Mouse (Mus musculus) midbrain, embryonic 16.5 days (tissue): Measurements from ENCODE around the gene Olfr1247. TPM values are rescaled to one million over a fixed set of nuclear protein-coding genes. Genes with fewer than 3 reads are reported as not detected.
"Not testable (repeated sequence)": the region's sequence is repeated elsewhere in the genome, so short reads cannot be mapped to it uniquely, and the experiment has no call there.

Source experiments
- ATAC-seq: fragments of 200-750 bp; cut with Nextera tagmentation; 2 replicates; pipeline ENCODE4 v1.8.0; 2017; ENCODE audit warnings: moderate TSS enrichment
- H3K27ac ChIP-seq: fragments of 300-500 bp; sonication (generic); 2 replicates; pipeline ENCODE4 v1.5.1; 2014; ENCODE audit warnings: mild to moderate bottlenecking, low read length, mixed read lengths
- H3K27me3 ChIP-seq: fragments of 300-500 bp; sonication (generic); 2 replicates; pipeline ENCODE4 v1.6.1; 2014; ENCODE audit warnings: low read depth, low read length, mixed read lengths; ENCODE audit not compliant: control insufficient read depth, insufficient read depth
- H3K36me3 ChIP-seq: fragments of 300-500 bp; sonication (generic); 2 replicates; pipeline ENCODE4 v1.6.1; 2014; ENCODE audit warnings: mild to moderate bottlenecking, low read length, moderate library complexity, mixed read lengths; ENCODE audit not compliant: control insufficient read depth, insufficient read depth
- H3K4me1 ChIP-seq: fragments of 300-500 bp; sonication (generic); 2 replicates; pipeline ENCODE4 v1.6.1; 2014; ENCODE audit warnings: mild to moderate bottlenecking, low read length, mixed read lengths; ENCODE audit not compliant: control insufficient read depth, insufficient read depth
- H3K4me2 ChIP-seq: fragments of 300-500 bp; sonication (generic); 2 replicates; pipeline ENCODE4 v1.6.1; 2014; ENCODE audit warnings: mild to moderate bottlenecking, low read length, mixed read lengths
- H3K4me3 ChIP-seq: fragments of 300-500 bp; sonication (generic); 2 replicates; pipeline ENCODE4 v1.5.1; 2014; ENCODE audit warnings: low read depth, mild to moderate bottlenecking, low read length, moderate library complexity, mixed read lengths
- H3K9ac ChIP-seq: fragments of 300-500 bp; sonication (generic); 2 replicates; pipeline ENCODE4 v1.6.1; 2014; ENCODE audit warnings: low read depth, low read length, mixed read lengths
- H3K9me3 ChIP-seq: fragments of 300-500 bp; sonication (generic); replicated peaks from 2 replicates; pipeline ENCODE4 v1.6.1; 2014; ENCODE audit warnings: mild to moderate bottlenecking, low read length, mixed read lengths; ENCODE audit not compliant: control insufficient read depth, poor library complexity, severe bottlenecking
- WGBS: fragments of 180-500 bp; shearing (Covaris S2); extraction: QIAGEN DNeasy Blood & Tissue Kit; methylation state at CpG from one replicate; pipeline ENCODE4 v1.1.7; 2014; 5-methylcytosine and 5-hydroxymethylcytosine counted together
- polyA plus RNA-seq: library from polyadenylated mRNA; unstranded; fragments of >200 nt; fragmentation: Nextera tagmentation; extraction: Ambion mirVana; gene quantifications from 2 replicates; pipeline ENCODE4 v1.2.1, GENCODE M21; 2015

Gene Olfr1247
- not detected in 2 replicates for polyA plus RNA-seq

DNA sequence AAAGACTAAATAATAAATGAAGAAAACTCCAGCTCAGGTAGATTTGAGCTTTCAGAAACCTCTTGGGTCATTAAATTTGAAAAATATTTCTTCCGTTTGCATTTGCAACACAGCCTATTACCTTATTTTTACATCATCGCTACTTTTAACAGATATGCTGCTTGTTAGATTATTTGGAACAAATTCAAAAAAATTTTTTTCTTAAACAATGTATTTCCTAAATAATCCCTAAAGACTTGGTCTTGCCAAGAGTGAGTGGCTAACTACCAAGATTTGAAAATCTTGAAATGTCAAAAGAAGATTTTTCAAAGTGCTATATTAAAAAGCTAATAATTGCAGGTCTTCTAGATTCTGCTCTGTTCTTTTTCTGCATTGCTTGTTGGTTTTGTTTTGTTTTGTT is at the start of gene Olfr1247:
Gene Olfr1247 (minus strand): TSS at position 101 of the 400 bp plus-strand sequence.
- ATAC-seq: no peak
- Histone ChIP-seq H3K27ac (no peak within 1 kb of the TSS), H3K4me2 (no peak within 1 kb of the TSS), H3K36me3 (no peaks in the 10 kb centered on the region), H3K4me3 (no peak within 1 kb of the TSS), H3K4me1 (no peaks in the 10 kb centered on the region), H3K27me3 (no peaks in the 10 kb centered on the region), H3K9me3 (no peaks in the 10 kb centered on the region), H3K9ac (no peak within 1 kb of the TSS)
- WGBS: 95% methylated on average over 2 of the region's 2 CpGs

DNA sequence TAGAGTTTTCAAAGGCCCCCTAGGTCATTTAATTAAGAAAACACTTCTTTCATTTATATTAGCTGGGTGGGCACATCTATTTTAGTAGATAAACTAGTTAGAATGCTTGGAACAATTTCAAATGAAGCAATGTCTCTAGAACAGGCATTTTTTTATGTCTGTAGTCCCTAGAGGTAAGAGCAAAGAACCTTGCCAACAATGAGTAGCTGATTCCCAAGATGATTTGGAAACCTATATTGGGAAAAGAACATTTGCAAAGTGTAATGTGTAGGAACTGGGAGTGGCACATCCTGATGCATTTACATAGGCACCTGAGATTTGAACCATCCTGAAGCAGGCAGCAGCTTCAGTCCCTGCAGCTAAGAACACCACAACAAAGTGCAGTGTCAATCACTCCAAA is 47.4 kb upstream of the Olfr1247 start, which contains the start of gene Olfr1250:
Gene Olfr1250 (minus strand): TSS at position 101 of the 400 bp plus-strand sequence.
- no peak within 1 kb of the TSS for H3K4me3 ChIP-seq
- H3K36me3 ChIP-seq: no peaks in the 10 kb centered on the region
- no peak for ATAC-seq
- H3K27ac ChIP-seq: no peak within 1 kb of the TSS
- H3K9me3 ChIP-seq: no peaks in the 10 kb centered on the region
- H3K9ac ChIP-seq: no peak within 1 kb of the TSS
- no peak within 1 kb of the TSS for H3K4me2 ChIP-seq
- no peaks in the 10 kb centered on the region for H3K27me3 ChIP-seq
- no peaks in the 10 kb centered on the region for H3K4me1 ChIP-seq

DNA sequence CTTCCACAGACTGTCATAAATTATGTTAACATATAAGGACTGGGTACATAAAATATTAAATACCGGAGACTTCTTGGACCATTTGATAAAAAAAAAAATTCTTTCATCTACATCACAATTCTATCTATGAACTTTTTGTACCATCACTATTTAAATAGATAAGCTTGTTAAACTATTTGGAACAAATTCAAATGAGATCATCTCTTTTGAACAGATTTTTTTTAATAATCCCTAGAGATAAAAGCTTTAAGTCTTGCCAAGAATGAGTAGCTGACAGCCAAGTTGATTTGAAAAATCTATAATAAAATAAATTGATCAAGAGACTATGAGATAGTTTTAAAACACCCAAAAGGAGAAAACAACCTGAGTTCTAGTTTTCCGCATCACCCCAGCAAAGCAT is 21.0 kb upstream of the Olfr1247 start, which contains the start of gene Olfr1249:
Gene Olfr1249 (minus strand): TSS at position 101 of the 400 bp plus-strand sequence.
- no peak for ATAC-seq
- no peak within 1 kb of the TSS for H3K27ac ChIP-seq
- 94% methylated on average over 2 of the region's 2 CpGs for WGBS
- no peak within 1 kb of the TSS for H3K4me2 ChIP-seq
- H3K4me1 ChIP-seq: no peaks in the 10 kb centered on the region
- H3K36me3 ChIP-seq: no peaks in the 10 kb centered on the region
- no peak within 1 kb of the TSS for H3K4me3 ChIP-seq
- no peak within 1 kb of the TSS for H3K9ac ChIP-seq
- no peaks in the 10 kb centered on the region for H3K9me3 ChIP-seq
- H3K27me3 ChIP-seq: no peaks in the 10 kb centered on the region

DNA sequence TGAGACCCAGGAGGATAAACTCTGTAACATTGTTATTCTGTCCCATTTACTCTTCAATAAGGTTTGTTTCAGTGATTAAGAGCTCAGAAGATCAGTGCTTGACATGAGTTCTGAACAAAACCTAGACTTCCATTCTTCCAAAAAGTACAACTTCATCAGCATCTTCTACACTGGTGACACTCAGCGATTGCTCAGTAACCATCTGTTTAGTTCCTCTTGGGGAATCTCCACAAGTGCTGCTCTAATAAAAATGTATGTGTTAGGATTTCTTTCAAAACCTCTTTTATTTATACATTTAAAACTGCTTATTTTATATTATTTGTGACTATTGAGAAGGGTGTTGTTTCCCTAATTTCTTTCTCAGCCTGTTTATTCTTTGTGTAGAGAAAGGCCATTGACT is 4.2 kb upstream of the Olfr1247 start, which contains the start of gene Olfr1248:
Gene Olfr1248 (minus strand): TSS at position 101 of the 400 bp plus-strand sequence.
- H3K4me2 ChIP-seq, H3K27me3 ChIP-seq, H3K9ac ChIP-seq, H3K27ac ChIP-seq, H3K9me3 ChIP-seq, H3K36me3 ChIP-seq, H3K4me3 ChIP-seq, H3K4me1 ChIP-seq, ATAC-seq: not testable (repeated sequence)
- 97% methylated on average over 1 of the region's 1 CpGs for WGBS

DNA sequence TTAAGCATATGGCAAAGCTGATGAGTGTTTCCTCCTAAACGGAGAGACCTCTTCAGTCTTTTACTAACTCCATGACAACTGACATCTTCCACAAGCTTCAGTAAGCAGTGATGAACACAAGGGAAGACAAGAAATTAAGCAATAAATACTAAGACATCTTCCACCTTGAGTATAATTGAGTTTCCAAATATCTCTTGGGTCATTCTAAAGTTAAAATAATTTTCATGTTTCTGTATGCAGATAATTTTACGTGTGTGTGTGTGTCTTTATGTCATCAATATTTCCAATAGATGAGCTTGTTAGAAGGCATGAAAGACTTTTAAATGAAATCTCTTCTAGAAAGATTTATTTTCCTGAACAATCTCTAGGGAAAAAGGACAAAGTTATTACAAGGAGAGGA is 20.9 kb downstream of the Olfr1247 start, which contains the start of gene Olfr1246:
Gene Olfr1246 (minus strand): TSS at position 101 of the 400 bp plus-strand sequence.
- Histone ChIP-seq H3K9me3 (no peaks in the 10 kb centered on the region), H3K4me2 (no peak within 1 kb of the TSS), H3K9ac (no peak within 1 kb of the TSS), H3K4me1 (no peaks in the 10 kb centered on the region), H3K36me3 (no peaks in the 10 kb centered on the region), H3K27ac (no peak within 1 kb of the TSS), H3K27me3 (no peaks in the 10 kb centered on the region), H3K4me3 (no peak within 1 kb of the TSS)
- no peak for ATAC-seq
- 78% methylated on average over 2 of the region's 2 CpGs for WGBS

DNA sequence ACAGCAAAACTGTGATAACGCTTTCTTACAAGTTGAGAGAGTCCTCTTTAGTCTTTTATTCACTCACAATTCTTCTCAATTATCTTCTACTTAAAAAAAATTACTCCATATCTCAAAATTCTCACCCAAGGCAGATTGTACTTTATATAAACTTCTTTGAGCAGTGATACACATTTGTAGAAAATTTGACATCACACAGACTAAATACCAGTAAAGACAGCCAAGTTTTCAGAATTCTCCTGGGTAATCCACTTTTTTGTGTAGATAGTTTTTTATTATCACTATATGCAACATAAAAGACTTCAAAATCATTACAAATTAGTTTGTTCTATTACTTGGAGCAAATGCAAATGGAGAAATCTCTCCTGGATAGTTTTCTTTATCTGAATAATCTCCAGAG is 35.6 kb downstream of the Olfr1247 start, which contains the start of gene Olfr1245:
Gene Olfr1245 (minus strand): TSS at position 101 of the 400 bp plus-strand sequence.
- Histone ChIP-seq H3K4me1 (no peaks in the 10 kb centered on the region), H3K27ac (no peak within 1 kb of the TSS), H3K36me3 (no peaks in the 10 kb centered on the region), H3K4me2 (no peak within 1 kb of the TSS), H3K9me3 (no peaks in the 10 kb centered on the region), H3K27me3 (no peaks in the 10 kb centered on the region), H3K9ac (no peak within 1 kb of the TSS), H3K4me3 (no peak within 1 kb of the TSS)
- WGBS: 87% methylated on average over 1 of the region's 1 CpGs
- ATAC-seq: no peak

DNA sequence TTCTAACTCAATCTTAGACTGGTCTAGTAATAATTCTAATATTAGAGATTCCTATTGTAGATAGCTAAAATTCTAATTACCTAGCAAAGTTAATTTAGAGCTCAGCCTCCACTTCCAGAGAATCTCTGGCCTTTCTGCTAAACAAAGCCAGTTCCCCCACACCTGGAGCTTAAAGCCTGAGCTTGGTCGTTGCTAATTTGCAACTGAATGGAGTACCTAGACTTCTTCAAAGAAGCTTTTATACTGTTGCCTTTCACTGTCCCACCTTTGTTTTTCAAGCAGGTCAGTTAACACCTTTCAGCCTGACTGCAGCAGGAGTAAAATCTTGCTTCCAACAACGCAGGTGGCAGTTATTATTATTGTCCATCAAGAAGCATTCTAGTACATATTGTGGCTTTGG is 51.2 kb downstream of the Olfr1247 start:
- not testable (repeated sequence) for H3K4me3 ChIP-seq, H3K9ac ChIP-seq, ATAC-seq, H3K4me1 ChIP-seq, H3K36me3 ChIP-seq, H3K4me2 ChIP-seq, H3K27ac ChIP-seq, H3K27me3 ChIP-seq, H3K9me3 ChIP-seq
- WGBS: 44% methylated on average over 2 of the region's 2 CpGs

Other genes with a start within 250 kb of the Olfr1247 start
- gene Olfr1234, start 249.3 kb downstream of the Olfr1247 start, polyA plus RNA-seq: not detected in 2 replicates
- gene Olfr1238, start 204.5 kb downstream of the Olfr1247 start, polyA plus RNA-seq: not detected in 2 replicates
- not detected in 2 replicates for gene Olfr1239, start 193.7 kb downstream of the Olfr1247 start, polyA plus RNA-seq
- gene Olfr1240, start 171.1 kb downstream of the Olfr1247 start, polyA plus RNA-seq: not detected in 2 replicates
- not detected in 2 replicates for gene Olfr1241, start 127.0 kb downstream of the Olfr1247 start, polyA plus RNA-seq
- gene Olfr1242, start 115.8 kb downstream of the Olfr1247 start, polyA plus RNA-seq: not detected in 2 replicates
- gene Olfr1243, start 82.6 kb downstream of the Olfr1247 start, polyA plus RNA-seq: not detected in 2 replicates
- gene Olfr1245, start 35.7 kb downstream of the Olfr1247 start, polyA plus RNA-seq: not detected in 2 replicates
- not detected in 2 replicates for gene Olfr1246, start 21.0 kb downstream of the Olfr1247 start, polyA plus RNA-seq
- gene Olfr1248, start 4.1 kb upstream of the Olfr1247 start, polyA plus RNA-seq: not detected in 2 replicates
- gene Olfr1249, start 20.9 kb upstream of the Olfr1247 start, polyA plus RNA-seq: not detected in 2 replicates
- gene Olfr1250, start 47.3 kb upstream of the Olfr1247 start, polyA plus RNA-seq: not detected in 2 replicates
- not detected in 2 replicates for gene Olfr1251, start 57.8 kb upstream of the Olfr1247 start, polyA plus RNA-seq
- gene Olfr1252, start 110.9 kb upstream of the Olfr1247 start, polyA plus RNA-seq: not detected in 2 replicates
- gene Olfr1253, start 143.0 kb upstream of the Olfr1247 start, polyA plus RNA-seq: not detected in 2 replicates
- gene Olfr1254, start 179.5 kb upstream of the Olfr1247 start, polyA plus RNA-seq: not detected in 2 replicates
- not detected in 2 replicates for gene Olfr1255, start 197.9 kb upstream of the Olfr1247 start, polyA plus RNA-seq
- not detected in 2 replicates for gene Olfr1256, start 227.4 kb upstream of the Olfr1247 start, polyA plus RNA-seq
- gene Olfr48, start 234.1 kb upstream of the Olfr1247 start, polyA plus RNA-seq: not detected in 2 replicates